Mouse (Mus musculus): Measurements from ENCODE around the gene Cib1. TPM values are rescaled to one million over a fixed set of nuclear protein-coding genes. Genes with fewer than 3 reads are reported as not detected.

Cib1 gene
- total and polyA plus RNA-seq, 3 experiments, result 84.5 to 145 TPM; not detected in 1

DNA sequence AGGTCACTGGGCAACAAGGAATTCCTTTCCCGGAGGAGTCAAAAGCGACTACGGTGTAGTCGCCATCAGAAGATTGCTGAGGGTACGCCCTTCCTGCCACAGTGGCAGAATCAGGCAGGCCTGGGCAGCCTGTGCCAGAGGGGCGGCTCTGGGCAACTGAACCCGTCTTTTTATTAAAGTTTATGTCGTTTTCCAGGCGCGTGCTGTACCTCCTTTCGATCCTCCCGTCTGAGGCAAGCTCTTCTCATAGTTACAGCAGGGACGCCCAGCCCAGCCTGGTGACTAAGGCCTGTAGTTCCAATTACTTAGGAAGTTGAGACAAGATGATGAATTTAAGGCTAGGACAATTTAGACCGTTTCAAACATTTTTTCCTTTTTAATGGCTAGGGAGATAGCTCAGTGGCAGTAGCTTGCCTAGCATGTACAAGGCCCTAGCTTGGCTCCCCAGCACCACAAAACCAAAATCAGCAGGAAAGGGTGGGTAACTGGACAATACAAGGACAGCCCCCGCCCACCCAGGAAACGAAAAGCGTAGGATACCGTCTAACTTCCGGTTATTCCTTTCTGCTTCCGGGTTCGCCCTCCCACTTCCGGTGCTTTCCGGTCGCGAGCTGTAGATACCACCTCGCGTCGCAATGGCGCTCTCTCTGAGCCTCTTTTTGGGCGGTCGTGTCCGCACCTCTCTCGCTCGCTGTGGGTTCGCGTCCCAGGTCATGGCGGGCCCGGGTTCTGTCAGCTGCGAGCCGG, 28.2 kb upstream of the Cib1 start, which contains the start of gene Ngrn:
Gene Ngrn (plus strand): TSS at position 591 of the 747 bp plus-strand sequence.
- peaks cover 6 to 15% of the 10 kb centered on the region in 2 experiments for H3K36me3 ChIP-seq (ENCODE audit: control insufficient read depth in 1 of 2, insufficient read depth in 2 of 2, low read length in 2 of 2)
- peak within 1 kb of the TSS; percentile 55 to 77 for H3K4me3 ChIP-seq (ENCODE audit: control insufficient read depth in 1 of 2, insufficient read depth in 1 of 2, low read depth in 2 of 2, low read length in 2 of 2)
- H3K27me3 ChIP-seq (ENCODE audit: control insufficient read depth in 1 of 2, insufficient read depth in 2 of 2, low read length in 2 of 2), result no peaks in the 10 kb centered on the region
- H3K79me2 ChIP-seq (ENCODE audit: control insufficient read depth, insufficient read depth, low read length, poor library complexity), result peaks cover 19% of the 10 kb centered on the region
- H3K27ac ChIP-seq (ENCODE audit: control insufficient read depth, low read depth, low read length), result peak within 1 kb of the TSS; percentile 58
- peak; percentile 90 for DNase-seq (ENCODE audit: low read depth, low spot score)
- peak within 1 kb of the TSS; percentile 84 for H3K9ac ChIP-seq (ENCODE audit: control insufficient read depth, low read depth, low read length, poor library complexity, severe bottlenecking)
- H3K9me3 ChIP-seq (replicated peaks; ENCODE audit: insufficient read depth, low read length), result no peaks in the 10 kb centered on the region
- peaks cover 4 to 17% of the 10 kb centered on the region in 2 experiments for H3K4me1 ChIP-seq (ENCODE audit: control insufficient read depth in 1 of 2, insufficient read depth in 2 of 2, low read length in 2 of 2)
- TF ChIP-seq ZNF384 (IDR thresholded peaks at IDR 0.05; ENCODE audit: low read depth, low read length), result no peak
- no peak for TF ChIP-seq UBTF (IDR thresholded peaks at IDR 0.05; ENCODE audit: borderline replicate concordance, insufficient read depth, low read depth, low read length)
- no peak for TF ChIP-seq RAD21 (IDR thresholded peaks at IDR 0.05; ENCODE audit: low read depth, low read length)
- TF ChIP-seq MAZ (IDR thresholded peaks at IDR 0.05; ENCODE audit: low read depth, low read length), result peak; percentile 92; the same call in 1 of the 2 replicates
- peak; percentile 29 for TF ChIP-seq MAX (IDR thresholded peaks at IDR 0.05; ENCODE audit: low read length)
- no peak for TF ChIP-seq NRF1 (IDR thresholded peaks at IDR 0.05; ENCODE audit: insufficient read depth, low read depth, low read length, poor library complexity, severe bottlenecking)
- TF ChIP-seq TBP (IDR thresholded peaks at IDR 0.05; ENCODE audit: low read depth, low read length), result peak; percentile 79
- TF ChIP-seq HCFC1 (IDR thresholded peaks at IDR 0.05; ENCODE audit: low read depth, low read length), result peak; percentile 92
- 0 out of 2 replicates have a peak, but pooled peaks have one; percentile 48 for TF ChIP-seq MEF2A (IDR thresholded peaks at IDR 0.05; ENCODE audit: extremely low read depth, insufficient replicate concordance, low read depth, low read length, poor library complexity, severe bottlenecking)
- no peak for TF ChIP-seq CHD2 (IDR thresholded peaks at IDR 0.05; ENCODE audit: low read length)
- peak; percentile 88 for TF ChIP-seq SIN3A (IDR thresholded peaks at IDR 0.05; ENCODE audit: low read length)
- peak; percentile 56; the same call in 1 of the 2 replicates for TF ChIP-seq TCF12 (IDR thresholded peaks at IDR 0.05; ENCODE audit: low read depth, low read length)
- no peak for TF ChIP-seq JUND (IDR thresholded peaks at IDR 0.05; ENCODE audit: low read depth, low read length)
- 0 out of 2 replicates have a peak, but pooled peaks have one; percentile 21 for TF ChIP-seq ETS1 (IDR thresholded peaks at IDR 0.05; ENCODE audit: low read depth, low read length)
- TF ChIP-seq NELFE (IDR thresholded peaks at IDR 0.05; ENCODE audit: low read depth, low read length), result peak; percentile 94
- TF ChIP-seq SMC3 (IDR thresholded peaks at IDR 0.05; ENCODE audit: low read depth, low read length), result no peak
- TF ChIP-seq CTCF (IDR thresholded peaks at IDR 0.05 in 2 of 3, conservative IDR thresholded peaks at IDR 0.05 in 1 of 3; ENCODE audit: control insufficient read depth in 1 of 3, insufficient read depth in 1 of 3, low read depth in 2 of 3, low read length in 3 of 3, poor library complexity in 1 of 3, severe bottlenecking in 1 of 3), result no peak
- TF ChIP-seq MYC (IDR thresholded peaks at IDR 0.05; ENCODE audit: low read depth, low read length), result peak; percentile 41; the same call in 1 of the 2 replicates
- peak; percentile 96 for TF ChIP-seq ELF1 (IDR thresholded peaks at IDR 0.05; ENCODE audit: low read depth, low read length)
- no peak for TF ChIP-seq BHLHE40 (IDR thresholded peaks at IDR 0.05; ENCODE audit: borderline replicate concordance, low read depth, low read length)
- TF ChIP-seq MXI1 (IDR thresholded peaks at IDR 0.05; ENCODE audit: low read depth, low read length), result peak; percentile 82; the same call in 1 of the 2 replicates
- peak; percentile 51; the same call in 1 of the 2 replicates for TF ChIP-seq RCOR1 (IDR thresholded peaks at IDR 0.05; ENCODE audit: low read depth, low read length)
- no peak for TF ChIP-seq MAFK (IDR thresholded peaks at IDR 0.05; ENCODE audit: borderline replicate concordance, low read depth, low read length)
- TF ChIP-seq E2F4 (IDR thresholded peaks at IDR 0.05; ENCODE audit: borderline replicate concordance, low read depth, low read length), result no peak
- peak; percentile 55 to 87; a peak in 2 of 4 replicates for TF ChIP-seq POLR2A (IDR thresholded peaks at IDR 0.05; ENCODE audit: control insufficient read depth in 1 of 2, insufficient read depth in 1 of 2, low read depth in 1 of 2, low read length in 2 of 2, poor library complexity in 1 of 2)
- peak; percentile 83; the same call in 1 of the 2 replicates for TF ChIP-seq ZMIZ1 (IDR thresholded peaks at IDR 0.05; ENCODE audit: low read depth, low read length)
- no peak for TF ChIP-seq ZKSCAN1 (IDR thresholded peaks at IDR 0.05; ENCODE audit: low read depth, low read length)
- TF ChIP-seq KAT2A (conservative IDR thresholded peaks at IDR 0.05; ENCODE audit: low read depth, low read length), result peak; percentile 79
- no peak; the same call in 1 of the 2 replicates for TF ChIP-seq ZC3H11A (IDR thresholded peaks at IDR 0.05; ENCODE audit: low read depth, low read length)
- 0 out of 2 replicates have a peak, but pooled peaks have one; percentile 7 for TF ChIP-seq USF1 (IDR thresholded peaks at IDR 0.05; ENCODE audit: low read depth, low read length)
- TF ChIP-seq CHD1 (IDR thresholded peaks at IDR 0.05; ENCODE audit: low read depth, low read length), result no peak
- TF ChIP-seq POLR2AphosphoS5 (IDR thresholded peaks at IDR 0.05; ENCODE audit: borderline replicate concordance, low read depth, low read length), result no peak
- no peak for TF ChIP-seq TAL1 (IDR thresholded peaks at IDR 0.05; ENCODE audit: low read length)
- TF ChIP-seq EP300 (IDR thresholded peaks at IDR 0.05; ENCODE audit: low read depth in 1 of 2, low read length in 2 of 2), result 0 out of 4 replicates have a peak, but pooled peaks of 1 of the 2 experiments have one; percentile 41
- peak; percentile 84; the same call in 1 of the 2 replicates for TF ChIP-seq POLR2AphosphoS2 (IDR thresholded peaks at IDR 0.05; ENCODE audit: low read length)
